Mouse (Mus musculus) stomach, embryonic 14.5 days (tissue): ENCODE results near the gene Sgms1. TPM values are rescaled to one million over a fixed set of nuclear protein-coding genes. Genes with fewer than 3 reads are reported as not detected.

Source experiments
- ATAC-seq: fragments of 200-750 bp; cut with Nextera tagmentation; 2 replicates; pipeline ENCODE4 v1.8.0; 2017; ENCODE audit warnings: low read depth, moderate TSS enrichment; ENCODE audit not compliant: insufficient number of reproducible peaks, insufficient read depth, low FRiP score
- H3K27ac ChIP-seq: fragments of 300-500 bp; sonication (generic); 2 replicates; pipeline ENCODE4 v1.5.1; 2014; ENCODE audit warnings: mild to moderate bottlenecking, low read length, moderate library complexity, mixed read lengths
- H3K27me3 ChIP-seq: fragments of 300-500 bp; sonication (generic); 2 replicates; pipeline ENCODE4 v1.6.1; 2014; ENCODE audit warnings: low read length, control low read depth, mixed read lengths; ENCODE audit not compliant: control insufficient read depth, insufficient read depth
- H3K36me3 ChIP-seq: fragments of 300-500 bp; sonication (generic); 2 replicates; pipeline ENCODE4 v1.6.1; 2014; ENCODE audit warnings: mild to moderate bottlenecking, control low read depth, low read length, moderate library complexity, mixed read lengths; ENCODE audit not compliant: control insufficient read depth, insufficient read depth
- H3K4me1 ChIP-seq: fragments of 300-500 bp; sonication (generic); 2 replicates; pipeline ENCODE4 v1.6.1; 2014; ENCODE audit warnings: low read length, control low read depth, mixed read lengths; ENCODE audit not compliant: control insufficient read depth, insufficient read depth
- H3K4me2 ChIP-seq: fragments of 300-500 bp; sonication (generic); replicated peaks from 2 replicates; pipeline ENCODE4 v1.6.1; 2014; ENCODE audit warnings: low read depth, low read length, control low read depth
- H3K4me3 ChIP-seq: fragments of 300-500 bp; sonication (generic); 2 replicates; pipeline ENCODE4 v1.5.1; 2014; ENCODE audit warnings: low read depth, low read length, control low read depth
- H3K9ac ChIP-seq: fragments of 300-500 bp; sonication (generic); replicated peaks from 2 replicates; pipeline ENCODE4 v1.6.1; 2014; ENCODE audit warnings: low read depth, mild to moderate bottlenecking, control low read depth, low read length, moderate library complexity, mixed read lengths
- H3K9me3 ChIP-seq: fragments of 300-500 bp; sonication (generic); 2 replicates; pipeline ENCODE4 v1.6.1; 2016; ENCODE audit warnings: low read depth, low read length, control low read depth; ENCODE audit not compliant: control insufficient read depth
- WGBS: fragments of 180-500 bp; shearing (Covaris S2); extraction: QIAGEN DNeasy Blood & Tissue Kit; methylation state at CpG from one replicate; pipeline ENCODE4 v1.1.7; 2014; 5-methylcytosine and 5-hydroxymethylcytosine counted together
- polyA plus RNA-seq: library from polyadenylated mRNA; unstranded; fragments of >200 nt; fragmentation: Nextera tagmentation; extraction: Ambion mirVana; gene quantifications from 2 replicates; pipeline ENCODE4 v1.2.1, GENCODE M21; 2014

The Sgms1 gene
- polyA plus RNA-seq, 1 experiment from 2014 or later: 50.9 TPM

DNA sequence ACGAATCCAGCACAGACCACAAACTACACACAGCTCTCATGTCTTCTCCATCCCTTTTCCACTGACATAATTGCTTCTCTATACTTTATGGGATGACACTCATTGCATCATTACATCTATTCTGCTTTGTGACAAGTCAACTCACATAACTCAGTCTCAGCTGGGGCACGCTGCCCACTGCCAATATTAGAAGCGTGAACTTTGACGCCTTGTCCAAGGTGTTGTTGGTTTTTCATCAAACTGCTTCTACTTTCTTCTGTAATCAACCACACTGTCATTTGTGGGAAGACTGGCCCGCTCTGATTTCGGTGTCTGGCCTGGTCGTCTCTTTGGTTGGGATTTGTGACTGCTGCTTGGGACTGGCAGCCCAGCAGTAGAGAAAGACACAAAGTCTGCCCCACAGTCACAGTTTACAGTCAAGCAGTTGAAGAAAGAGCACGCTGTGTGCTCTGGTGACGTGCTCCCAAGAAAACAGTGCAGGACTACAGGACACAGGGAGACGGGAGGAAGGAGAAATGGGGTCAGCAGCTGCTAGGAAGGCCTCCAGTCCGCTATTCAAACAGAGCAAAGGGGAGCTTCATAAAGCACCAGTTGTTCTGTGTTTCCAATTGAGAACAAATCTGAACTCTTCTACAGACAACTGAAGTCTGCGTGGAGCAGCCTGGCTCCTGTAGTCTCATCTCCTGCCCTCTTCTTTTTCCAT is 120.2 kb downstream of the Sgms1 start:
- no peaks in the 10 kb centered on the region for H3K9me3 ChIP-seq
- ATAC-seq: no peak
- no peaks in the 10 kb centered on the region for H3K36me3 ChIP-seq
- no peaks in the 10 kb centered on the region for H3K27me3 ChIP-seq
- H3K9ac ChIP-seq: no peak overlapping the region
- WGBS: 81% methylated on average over 12 of the region's 12 CpGs
- no peaks in the 10 kb centered on the region; the same call in 1 of the 2 replicates for H3K4me1 ChIP-seq
- H3K4me2 ChIP-seq: no peak overlapping the region
- no peak overlapping the region for H3K27ac ChIP-seq
- H3K4me3 ChIP-seq: no peak overlapping the region

DNA sequence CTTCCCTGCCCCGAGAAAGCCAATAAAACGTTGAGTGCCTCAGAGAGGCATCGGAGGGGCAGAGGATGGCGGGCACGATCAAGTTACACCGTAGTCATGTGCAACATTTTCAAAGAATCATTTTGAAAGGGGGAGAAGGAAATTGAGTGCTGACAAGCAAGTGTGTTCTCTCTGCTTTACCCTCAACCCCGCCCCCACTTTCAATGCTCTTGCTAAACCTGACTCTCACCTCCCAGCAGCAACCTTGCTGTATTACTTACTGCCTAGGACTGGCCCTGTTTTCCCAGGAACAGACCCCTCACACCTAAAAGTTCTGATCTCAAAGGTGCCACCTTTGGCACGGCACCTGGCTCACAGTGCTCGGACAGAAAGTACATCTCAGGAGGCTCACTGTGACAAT is 121.0 kb downstream of the Sgms1 start:
- no peak for ATAC-seq
- no peaks in the 10 kb centered on the region for H3K9me3 ChIP-seq
- H3K9ac ChIP-seq: no peak overlapping the region
- no peaks in the 10 kb centered on the region; the same call in 1 of the 2 replicates for H3K4me1 ChIP-seq
- no peak overlapping the region for H3K4me3 ChIP-seq
- H3K27ac ChIP-seq: no peak overlapping the region
- no peaks in the 10 kb centered on the region for H3K36me3 ChIP-seq
- no peaks in the 10 kb centered on the region for H3K27me3 ChIP-seq
- H3K4me2 ChIP-seq: no peak overlapping the region
- 68% methylated on average over 9 of the region's 9 CpGs for WGBS

DNA sequence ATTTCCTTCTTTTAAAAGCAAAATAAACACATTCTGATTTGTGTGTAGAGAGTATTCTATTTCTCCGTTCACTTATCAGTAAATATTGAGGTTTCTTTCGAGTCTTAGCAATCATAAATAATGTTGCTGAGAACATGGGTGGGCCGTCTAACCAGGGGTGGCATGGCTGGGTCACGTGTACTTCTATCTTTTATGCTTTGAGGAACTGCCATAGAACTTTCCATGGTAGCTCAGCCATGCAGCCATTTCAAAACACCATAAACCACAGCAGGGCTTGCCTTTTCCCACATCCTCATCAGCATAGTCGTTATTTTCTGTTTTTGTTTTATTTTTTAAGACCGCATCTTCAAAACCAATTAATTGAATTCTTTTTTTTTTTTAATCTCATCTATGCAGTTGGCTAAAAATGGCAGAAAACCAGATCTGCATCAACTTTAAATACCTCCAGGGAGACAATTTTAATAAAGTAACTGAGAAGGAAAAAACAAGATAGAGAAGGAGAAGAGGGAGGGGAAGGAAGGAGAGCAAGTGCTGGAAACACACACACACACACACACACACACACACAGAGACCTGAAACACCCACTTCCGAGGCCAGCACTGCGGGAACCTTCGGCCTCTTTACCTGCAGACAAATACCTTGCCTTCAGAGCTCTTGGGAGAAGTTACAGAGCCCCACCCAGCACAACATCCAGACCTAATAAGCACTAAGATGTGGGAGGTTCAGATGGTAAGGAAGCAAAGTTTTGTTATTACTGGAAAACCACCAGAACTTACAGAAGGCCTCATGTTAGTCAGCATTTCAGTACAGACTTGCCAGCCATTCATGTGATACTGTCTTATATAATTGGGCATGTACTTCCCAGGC is 122.9 kb downstream of the Sgms1 start:
- WGBS: 65% methylated on average over 9 of the region's 9 CpGs
- no peaks in the 10 kb centered on the region for H3K9me3 ChIP-seq
- no peak overlapping the region for H3K4me2 ChIP-seq
- no peak for ATAC-seq
- no peak overlapping the region for H3K27ac ChIP-seq
- H3K4me1 ChIP-seq: no peaks in the 10 kb centered on the region
- H3K4me3 ChIP-seq: no peak overlapping the region
- no peaks in the 10 kb centered on the region for H3K36me3 ChIP-seq
- no peaks in the 10 kb centered on the region for H3K27me3 ChIP-seq
- no peak overlapping the region for H3K9ac ChIP-seq

DNA sequence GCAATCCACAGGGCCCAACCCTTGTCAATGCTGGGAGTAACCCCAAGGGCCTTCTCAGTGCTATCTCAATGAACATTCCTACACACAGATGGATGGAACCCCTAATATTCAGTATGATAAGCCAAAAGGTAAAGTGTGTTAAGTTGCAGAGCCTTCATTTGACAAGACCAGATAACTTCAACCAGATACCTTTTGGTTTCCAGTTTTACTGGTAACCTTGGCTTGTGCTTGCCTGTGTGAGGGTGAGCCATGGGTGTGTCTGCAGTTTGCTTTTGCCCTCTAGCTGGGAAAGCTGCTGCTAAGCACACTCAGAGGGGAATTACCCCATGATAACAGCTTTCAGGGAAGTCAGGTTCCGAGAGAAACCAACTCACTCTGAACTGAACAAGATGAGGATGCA is 125.8 kb downstream of the Sgms1 start:
- 81% methylated on average over 1 of the region's 1 CpGs for WGBS
- no peak overlapping the region for H3K9ac ChIP-seq
- no peaks in the 10 kb centered on the region for H3K27me3 ChIP-seq
- no peak overlapping the region for H3K4me2 ChIP-seq
- H3K4me3 ChIP-seq: no peak overlapping the region
- no peaks in the 10 kb centered on the region for H3K36me3 ChIP-seq
- no peaks in the 10 kb centered on the region for H3K9me3 ChIP-seq
- H3K27ac ChIP-seq: no peak overlapping the region
- no peak for ATAC-seq
- H3K4me1 ChIP-seq: no peaks in the 10 kb centered on the region

DNA sequence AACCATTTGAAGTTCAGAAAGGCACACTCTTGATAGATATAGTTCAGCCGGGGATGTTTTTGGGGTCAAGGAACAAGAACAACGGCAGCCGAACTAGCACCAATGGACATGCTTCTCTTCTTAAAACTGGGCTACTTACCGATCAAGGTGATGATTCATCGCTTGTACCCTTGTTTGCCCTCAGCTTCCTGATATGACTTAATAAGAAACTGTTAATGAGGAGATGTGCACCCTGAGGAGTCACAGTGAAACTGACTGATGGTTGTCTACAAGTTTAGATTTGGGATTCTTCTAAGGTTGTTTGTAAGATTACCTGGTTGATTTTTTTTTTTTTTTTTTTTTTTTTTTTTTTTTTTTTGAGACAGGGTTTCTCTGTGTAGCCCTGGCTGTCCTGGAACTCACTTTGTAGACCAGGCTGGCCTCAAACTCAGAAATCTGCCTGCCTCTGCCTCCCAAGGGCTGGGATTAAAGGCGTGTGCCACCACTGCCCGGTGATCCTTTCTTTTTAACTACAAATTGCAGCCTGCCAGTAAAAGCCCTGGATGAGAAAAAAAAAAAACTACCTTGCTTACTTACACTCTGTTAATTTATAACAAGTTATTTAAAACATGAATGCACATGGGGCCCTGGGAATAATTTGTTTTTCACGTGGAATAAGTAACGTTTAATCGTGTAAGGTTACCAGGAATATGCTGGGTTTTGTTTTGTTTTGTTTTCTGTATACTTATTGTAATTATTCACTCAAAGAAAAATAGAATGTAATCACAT is 126.5 kb downstream of the Sgms1 start:
- Histone ChIP-seq H3K4me3 (no peak overlapping the region), H3K4me2 (no peak overlapping the region), H3K4me1 (no peaks in the 10 kb centered on the region), H3K9ac (no peak overlapping the region), H3K27me3 (no peaks in the 10 kb centered on the region), H3K9me3 (no peaks in the 10 kb centered on the region), H3K27ac (no peak overlapping the region), H3K36me3 (no peaks in the 10 kb centered on the region)
- ATAC-seq: no peak
- 90% methylated on average over 10 of the region's 10 CpGs for WGBS

DNA sequence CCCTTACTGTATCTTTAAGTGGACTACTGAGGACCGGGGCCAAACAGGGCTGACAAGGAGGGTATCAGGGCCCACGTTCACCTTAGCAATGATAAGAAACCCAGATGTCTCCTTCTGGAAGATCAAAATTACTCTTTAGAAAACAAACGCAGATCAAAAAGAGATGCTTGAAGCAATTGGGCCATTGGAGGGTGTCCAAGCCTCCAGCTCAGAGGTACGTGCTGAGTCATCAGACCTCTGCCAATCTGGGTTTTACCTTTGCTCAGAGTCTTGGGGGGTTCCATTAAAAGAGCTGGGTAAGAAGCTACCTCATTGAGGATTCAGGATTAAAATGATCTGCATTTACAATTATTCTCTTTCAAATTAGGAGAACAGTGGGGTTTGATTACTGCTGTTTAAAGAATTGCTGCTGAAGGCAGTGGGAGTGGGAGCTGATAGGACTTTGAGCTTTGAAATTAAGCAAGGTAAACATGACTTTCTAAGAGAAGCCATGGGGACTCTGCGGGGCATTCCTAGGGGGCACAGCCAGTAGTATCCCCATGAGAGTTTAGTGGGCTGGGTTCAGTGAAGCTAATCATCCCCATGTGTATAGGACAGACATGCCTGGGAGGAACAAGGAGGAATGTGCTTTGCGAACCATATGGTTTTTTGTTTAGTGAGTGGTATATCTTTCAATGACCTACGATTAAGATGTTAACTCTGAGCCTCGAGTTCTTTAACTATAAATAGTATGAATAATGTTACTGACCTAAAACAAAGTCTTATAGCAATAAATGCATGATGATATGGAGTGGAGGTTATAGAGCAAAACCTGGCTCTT is 128.4 kb downstream of the Sgms1 start:
- ATAC-seq: no peak
- no peaks in the 10 kb centered on the region for H3K9me3 ChIP-seq
- no peaks in the 10 kb centered on the region for H3K4me1 ChIP-seq
- H3K4me3 ChIP-seq: no peak overlapping the region
- no peak overlapping the region for H3K9ac ChIP-seq
- no peak overlapping the region for H3K27ac ChIP-seq
- no peaks in the 10 kb centered on the region for H3K27me3 ChIP-seq
- H3K4me2 ChIP-seq: no peak overlapping the region
- no peaks in the 10 kb centered on the region for H3K36me3 ChIP-seq
- whole genome bisulfite sequencing: 65% methylated on average over 8 of the region's 8 CpGs

DNA sequence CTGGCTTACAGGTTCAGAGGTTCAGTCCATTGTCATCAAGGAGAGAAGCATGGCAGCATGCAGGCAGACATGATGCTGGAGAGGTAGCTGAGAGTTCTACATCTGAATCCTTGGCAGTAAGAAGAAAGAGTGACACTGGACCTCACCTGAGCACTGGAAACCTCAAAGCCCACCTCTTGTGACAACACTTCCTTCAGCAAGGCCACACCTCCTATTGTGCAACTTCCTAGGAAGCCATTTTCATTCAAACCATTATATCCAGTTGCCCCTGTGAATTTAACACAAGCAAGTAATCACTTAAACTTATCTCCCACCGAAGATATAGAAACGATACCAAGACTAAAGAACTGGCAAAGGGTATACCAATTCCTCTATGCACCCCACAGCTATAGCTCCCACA is 129.7 kb downstream of the Sgms1 start:
- no peak for ATAC-seq
- H3K36me3 ChIP-seq: no peaks in the 10 kb centered on the region

DNA sequence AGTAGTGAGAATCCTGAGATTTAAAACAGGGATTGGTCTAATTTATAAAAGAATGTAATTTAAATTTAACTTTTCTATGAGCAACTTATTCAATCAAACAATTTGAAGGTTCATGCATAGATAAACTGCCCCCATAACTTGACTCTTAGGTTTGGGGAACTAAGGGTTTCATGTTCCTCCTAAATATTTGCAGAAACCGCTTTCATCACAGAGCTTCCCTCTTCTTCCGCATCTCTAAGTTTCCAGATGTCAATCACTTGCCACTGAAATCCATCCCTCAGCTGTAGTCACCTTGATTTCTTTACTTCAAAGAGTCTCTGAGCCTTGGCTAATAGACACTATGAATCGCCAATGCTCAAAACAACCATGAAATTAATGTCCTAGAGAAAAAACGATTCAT is 130.5 kb downstream of the Sgms1 start:
- H3K4me3 ChIP-seq: no peak overlapping the region
- no peak for ATAC-seq
- H3K9me3 ChIP-seq: no peaks in the 10 kb centered on the region
- WGBS: 88% methylated on average over 4 of the region's 4 CpGs
- no peak overlapping the region for H3K9ac ChIP-seq
- H3K36me3 ChIP-seq: no peaks in the 10 kb centered on the region
- H3K4me2 ChIP-seq: no peak overlapping the region
- H3K27me3 ChIP-seq: no peaks in the 10 kb centered on the region
- H3K4me1 ChIP-seq: no peaks in the 10 kb centered on the region
- no peak overlapping the region for H3K27ac ChIP-seq

More for the DNA sequence above, 129.7 kb downstream of the Sgms1 start:
- 90% methylated on average over 2 of the region's 2 CpGs for WGBS
- Histone ChIP-seq H3K4me1 (no peaks in the 10 kb centered on the region), H3K27me3 (no peaks in the 10 kb centered on the region), H3K4me2 (no peak overlapping the region), H3K27ac (no peak overlapping the region), H3K9me3 (no peaks in the 10 kb centered on the region), H3K4me3 (no peak overlapping the region), H3K9ac (no peak overlapping the region)
